Mouse (Mus musculus): ENCODE measurements at regions not wholly inside any gene's neighbourhood (a gene's known extent, or its start where the extent isn't known, plus 50 kb on each side); places are given as distances from the start of the nearest gene placed in this dataset.

- DNase-seq (ENCODE audit: extremely low spot score in 1 of 2, low spot score in 1 of 2) = no peak
These were observed 311.1 kb downstream of the Serpinb8 start for GRCm38 (mm10) chr1:107900913-107901312.

GRCm38 (mm10) chr1:107908236-107909063 lies 318.6 kb downstream of the Serpinb8 start:
- peak in 1 of 2 experiments; percentile 36 for DNase-seq (ENCODE audit: extremely low spot score in 1 of 2, low spot score in 1 of 2)

GRCm38 (mm10) chr1:107914671-107915590 lies 325.1 kb downstream of the Serpinb8 start:
- peak in 1 of 2 experiments; percentile 39 for DNase-seq (ENCODE audit: extremely low spot score in 1 of 2, low spot score in 1 of 2)

GRCm38 (mm10) chr1:107917037-107917436 lies 327.2 kb downstream of the Serpinb8 start:
- DNase-seq (ENCODE audit: extremely low spot score in 1 of 2, low spot score in 1 of 2) = no peak

- no peak for DNase-seq (ENCODE audit: extremely low spot score in 1 of 2, low spot score in 1 of 2)
These were observed 351.9 kb downstream of the Serpinb8 start for GRCm38 (mm10) chr1:107941601-107942270.

GRCm38 (mm10) chr1:107946204-107946939 lies 356.6 kb downstream of the Serpinb8 start:
- no peak for DNase-seq (ENCODE audit: extremely low spot score in 1 of 2, low spot score in 1 of 2)

GRCm38 (mm10) chr1:107950396-107950795 lies 360.6 kb downstream of the Serpinb8 start:
- no peak for DNase-seq (ENCODE audit: extremely low spot score in 1 of 2, low spot score in 1 of 2)

GRCm38 (mm10) chr1:107961009-107961408 lies 371.2 kb downstream of the Serpinb8 start:
- no peak for DNase-seq (ENCODE audit: extremely low spot score in 1 of 2, low spot score in 1 of 2)

- DNase-seq (ENCODE audit: extremely low spot score in 1 of 2, low spot score in 1 of 2) = no peak
These were observed 386.0 kb downstream of the Serpinb8 start for GRCm38 (mm10) chr1:107975626-107976335.

GRCm38 (mm10) chr1:107977686-107978085 lies 387.9 kb downstream of the Serpinb8 start:
- DNase-seq (ENCODE audit: extremely low spot score in 1 of 2, low spot score in 1 of 2) = no peak

- DNase-seq (ENCODE audit: extremely low spot score in 1 of 2, low spot score in 1 of 2) = no peak
These were observed 388.6 kb downstream of the Serpinb8 start for GRCm38 (mm10) chr1:107978411-107978810.

GRCm38 (mm10) chr1:107985646-107986045 lies 395.8 kb downstream of the Serpinb8 start:
- DNase-seq (ENCODE audit: extremely low spot score in 1 of 2, low spot score in 1 of 2) = peak; percentile 5 to 20

- no peak for DNase-seq (ENCODE audit: extremely low spot score in 1 of 2, low spot score in 1 of 2)
These were observed 398.3 kb downstream of the Serpinb8 start for GRCm38 (mm10) chr1:107988076-107988475.

- DNase-seq (ENCODE audit: extremely low spot score in 1 of 2, low spot score in 1 of 2) = no peak
These were observed 403.2 kb downstream of the Serpinb8 start for GRCm38 (mm10) chr1:107993013-107993412.

- DNase-seq (ENCODE audit: extremely low spot score in 1 of 2, low spot score in 1 of 2) = no peak
These were observed 434.0 kb downstream of the Serpinb8 start for GRCm38 (mm10) chr1:108023721-108024353.

- DNase-seq (ENCODE audit: extremely low spot score in 1 of 2, low spot score in 1 of 2) = no peak
These were observed 434.9 kb downstream of the Serpinb8 start for GRCm38 (mm10) chr1:108024705-108025104.

GRCm38 (mm10) chr1:108026461-108026860 lies 436.7 kb downstream of the Serpinb8 start:
- peak in 1 of 2 experiments; percentile 10 for DNase-seq (ENCODE audit: extremely low spot score in 1 of 2, low spot score in 1 of 2)

- no peak for DNase-seq (ENCODE audit: extremely low spot score in 1 of 2, low spot score in 1 of 2)
These were observed 456.4 kb downstream of the Serpinb8 start for GRCm38 (mm10) chr1:108046194-108046593.

Data from frontal cortex, adult 2 months (tissue).